Comparison of ENCODE assay signal across 9 mouse cellular contexts in genomic region chr2:152723651-152724331, GRCm38 (mm10). TPM values are rescaled to one million over a fixed set of nuclear protein-coding genes. Genes with fewer than 3 reads are reported as not detected.
DNase-seq lines count a peak whose midpoint lies in the region; ATAC-seq lines count a peak whose summit lies in the region.
"Had no signal": no experiment of that assay in that cellular context is flagged by ENCODE, and none has a peak within 500 bp of the region (broad histone marks: within the 10 kb centered on the region; RNA-seq: fewer than 3 reads in every experiment).

No protein-coding gene starts in this region.

- H3K4me1 ChIP-seq in kidney, embryonic 14.5 days (ENCODE audit: control insufficient read depth, insufficient read depth, low read length), result peaks cover 45% of the 10 kb centered on the region
- H3K4me1 ChIP-seq in forebrain, embryonic 15.5 days, result peaks cover 7% of the 10 kb centered on the region
- H3K4me1 ChIP-seq in hindbrain, embryonic 15.5 days (replicated peaks), result peaks cover 11% of the 10 kb centered on the region
- H3K4me1 ChIP-seq in neural tube, embryonic 15.5 days, result peaks cover 11% of the 10 kb centered on the region

- H3K9ac ChIP-seq in kidney, embryonic 14.5 days (ENCODE audit: low read depth, low read length), result peak overlapping the region; percentile 61
- 0 out of 2 replicates have a peak overlapping the region, but pooled peaks have one; percentile 17 for H3K9ac ChIP-seq in forebrain, embryonic 15.5 days (replicated peaks)
- peak overlapping the region; percentile 39 for H3K9ac ChIP-seq in hindbrain, embryonic 15.5 days
- peak overlapping the region; percentile 49 for H3K9ac ChIP-seq in neural tube, embryonic 15.5 days (replicated peaks)

- no peak for DNase-seq in kidney, adult 9 months
- DNase-seq in lung, adult 18-20 months, result peak; percentile 54 to 76
- DNase-seq in T-cell, adult 2 months (ENCODE audit: low spot score), result no peak
- no peak for DNase-seq in cerebellum, adult 9-10 months

- no peaks in the 10 kb centered on the region for H3K27me3 ChIP-seq in kidney, embryonic 14.5 days (ENCODE audit: control insufficient read depth, insufficient read depth, low read length)
- H3K27me3 ChIP-seq in forebrain, embryonic 15.5 days, result no peaks in the 10 kb centered on the region
- H3K27me3 ChIP-seq in hindbrain, embryonic 15.5 days, result no peaks in the 10 kb centered on the region
- no peaks in the 10 kb centered on the region for H3K27me3 ChIP-seq in neural tube, embryonic 15.5 days (replicated peaks)

- WGBS in kidney, embryonic 14.5 days, result 2% methylated on average over 36 of the region's 37 CpGs
- WGBS in forebrain, embryonic 15.5 days, result 5% methylated on average over 37 of the region's 37 CpGs
- WGBS in hindbrain, embryonic 15.5 days, result 2% methylated on average over 37 of the region's 37 CpGs
- WGBS in neural tube, embryonic 15.5 days, result 3% methylated on average over 37 of the region's 37 CpGs

- peak overlapping the region; percentile 75 for H3K4me2 ChIP-seq in kidney, embryonic 14.5 days (replicated peaks; ENCODE audit: low read depth, low read length)
- peak overlapping the region; percentile 41 for H3K4me2 ChIP-seq in forebrain, embryonic 15.5 days (replicated peaks)
- H3K4me2 ChIP-seq in hindbrain, embryonic 15.5 days, result peak overlapping the region; percentile 62
- peak overlapping the region; percentile 63 for H3K4me2 ChIP-seq in neural tube, embryonic 15.5 days

- peak overlapping the region; percentile 26; the same call in 1 of the 2 replicates for H3K27ac ChIP-seq in kidney, embryonic 14.5 days (ENCODE audit: low read depth, low read length)
- no peak overlapping the region for H3K27ac ChIP-seq in forebrain, embryonic 15.5 days (replicated peaks)
- 0 out of 2 replicates have a peak overlapping the region, but pooled peaks have one; percentile 20 for H3K27ac ChIP-seq in hindbrain, embryonic 15.5 days (replicated peaks)
- no peak overlapping the region for H3K27ac ChIP-seq in neural tube, embryonic 15.5 days (replicated peaks)

- ATAC-seq in kidney, embryonic 14.5 days (ENCODE audit: low FRiP score, low TSS enrichment), result peak; percentile 47
- peak; percentile 68 for ATAC-seq in forebrain, embryonic 15.5 days (replicated peaks)
- peak; percentile 56; the same call in 1 of the 2 replicates for ATAC-seq in hindbrain, embryonic 15.5 days (ENCODE audit: low FRiP score, low read depth)
- peak; percentile 18 for ATAC-seq in neural tube, embryonic 15.5 days (ENCODE audit: low FRiP score)

- H3K4me3 ChIP-seq in kidney, embryonic 14.5 days (ENCODE audit: low read length), result peak overlapping the region; percentile 36
- H3K4me3 ChIP-seq in forebrain, embryonic 15.5 days, result peak overlapping the region; percentile 23
- H3K4me3 ChIP-seq in hindbrain, embryonic 15.5 days, result peak overlapping the region; percentile 34
- peak overlapping the region; percentile 30 for H3K4me3 ChIP-seq in neural tube, embryonic 15.5 days (replicated peaks)

- H3K9me3 ChIP-seq in kidney, embryonic 14.5 days (ENCODE audit: control insufficient read depth, low read length), result no peaks in the 10 kb centered on the region
- no peaks in the 10 kb centered on the region for H3K9me3 ChIP-seq in forebrain, embryonic 15.5 days
- no peaks in the 10 kb centered on the region for H3K9me3 ChIP-seq in hindbrain, embryonic 15.5 days
- no peaks in the 10 kb centered on the region for H3K9me3 ChIP-seq in neural tube, embryonic 15.5 days (replicated peaks)
- H3K9me3 ChIP-seq: G1E had no signal

- H3K36me3 ChIP-seq in kidney, embryonic 14.5 days (ENCODE audit: control insufficient read depth, insufficient read depth, low read length), result no peaks in the 10 kb centered on the region
- H3K36me3 ChIP-seq in forebrain, embryonic 15.5 days, result no peaks in the 10 kb centered on the region
- no peaks in the 10 kb centered on the region for H3K36me3 ChIP-seq in hindbrain, embryonic 15.5 days
- H3K36me3 ChIP-seq in neural tube, embryonic 15.5 days, result no peaks in the 10 kb centered on the region
- H3K36me3 ChIP-seq: G1E had no signal

RNA-seq across cellular contexts. Expression of gene Id1, which starts 12.3 kb away (rescaled TPM):
- 129 and 178 TPM in 2 replicates for polyA plus RNA-seq in kidney, embryonic 14.5 days (2014; fragmentation: Nextera tagmentation; extraction: Ambion mirVana)
- polyA plus RNA-seq in forebrain, embryonic 15.5 days (2015; fragmentation: Nextera tagmentation; extraction: Ambion mirVana), result 26.3 and 32.0 TPM in 2 replicates
- polyA plus RNA-seq in hindbrain, embryonic 15.5 days (2015; fragmentation: Nextera tagmentation; extraction: Ambion mirVana), result 55.3 and 57.5 TPM in 2 replicates
- 57.5 and 59.1 TPM in 2 replicates for polyA plus RNA-seq in neural tube, embryonic 15.5 days (2015; fragmentation: Nextera tagmentation; extraction: Ambion mirVana)

RNA-seq across cellular contexts. Expression of gene Cox4i2, which starts 30.2 kb away (rescaled TPM):
- 12.1 and 18.8 TPM in 2 replicates for polyA plus RNA-seq in kidney, embryonic 14.5 days (2014; fragmentation: Nextera tagmentation; extraction: Ambion mirVana)
- 4.3 and 4.4 TPM in 2 replicates for polyA plus RNA-seq in forebrain, embryonic 15.5 days (2015; fragmentation: Nextera tagmentation; extraction: Ambion mirVana)
- 6.3 TPM in 2 replicates for polyA plus RNA-seq in hindbrain, embryonic 15.5 days (2015; fragmentation: Nextera tagmentation; extraction: Ambion mirVana)
- polyA plus RNA-seq in neural tube, embryonic 15.5 days (2015; fragmentation: Nextera tagmentation; extraction: Ambion mirVana), result 4.8 and 7.6 TPM in 2 replicates
- polyA plus RNA-seq: G1E had no signal

RNA-seq across cellular contexts. Expression of gene Mcts2, which starts 37.0 kb away (rescaled TPM):
- 35.4 and 40.8 TPM in 2 replicates for polyA plus RNA-seq in kidney, embryonic 14.5 days (2014; fragmentation: Nextera tagmentation; extraction: Ambion mirVana)
- polyA plus RNA-seq in forebrain, embryonic 15.5 days (2015; fragmentation: Nextera tagmentation; extraction: Ambion mirVana), result 33.6 and 34.4 TPM in 2 replicates
- 32.6 and 37.3 TPM in 2 replicates for polyA plus RNA-seq in hindbrain, embryonic 15.5 days (2015; fragmentation: Nextera tagmentation; extraction: Ambion mirVana)
- 33.9 and 41.5 TPM in 2 replicates for polyA plus RNA-seq in neural tube, embryonic 15.5 days (2015; fragmentation: Nextera tagmentation; extraction: Ambion mirVana)

RNA-seq across cellular contexts. Expression of gene H13, which starts 54.5 kb away (rescaled TPM):
- 127 and 147 TPM in 2 replicates for polyA plus RNA-seq in kidney, embryonic 14.5 days (2014; fragmentation: Nextera tagmentation; extraction: Ambion mirVana)
- polyA plus RNA-seq in forebrain, embryonic 15.5 days (2015; fragmentation: Nextera tagmentation; extraction: Ambion mirVana), result 159 and 164 TPM in 2 replicates
- polyA plus RNA-seq in hindbrain, embryonic 15.5 days (2015; fragmentation: Nextera tagmentation; extraction: Ambion mirVana), result 166 and 177 TPM in 2 replicates
- polyA plus RNA-seq in neural tube, embryonic 15.5 days (2015; fragmentation: Nextera tagmentation; extraction: Ambion mirVana), result 152 and 155 TPM in 2 replicates

Comparison
In these comparisons a context has a peak if more than half of its experiments do, and no peak if none do; other contexts are left out.
1. ATAC-seq: peak in every context shown above with its lines; median percentile 68 in forebrain, embryonic 15.5 days; 56 in hindbrain, embryonic 15.5 days; 47 in kidney, embryonic 14.5 days; 18 in neural tube, embryonic 15.5 days.
2. H3K27ac ChIP-seq: peak in kidney, embryonic 14.5 days (single experiment) and hindbrain, embryonic 15.5 days (single experiment); none in forebrain, embryonic 15.5 days (single experiment) and neural tube, embryonic 15.5 days (single experiment).
3. DNase-seq: peak in lung, adult 18-20 months (2 of 2); none in kidney, adult 9 months (single experiment), T-cell, adult 2 months (single experiment) and cerebellum, adult 9-10 months (single experiment).
4. Peak in every context shown above with its lines, with median percentiles within 50 percentile points of each other: H3K4me2 ChIP-seq, H3K4me3 ChIP-seq and H3K9ac ChIP-seq.